26 mouse cellular contexts compared by ENCODE assay signal in genomic region chr16:11902007-11902406, GRCm38 (mm10).
"Had no signal": no experiment of that assay in that cellular context is flagged by ENCODE, and none has a peak within 500 bp of the region (broad histone marks: within the 10 kb centered on the region; RNA-seq: fewer than 3 reads in every experiment).

No protein-coding gene starts in this region.

- H3K4me1 ChIP-seq: heart, embryonic 15.5 days; hindbrain, embryonic 10.5 days; hindbrain, embryonic 12.5 days; intestine, embryonic 15.5 days; limb, embryonic 10.5 days; limb, embryonic 12.5 days; liver, embryonic 13.5 days; liver, embryonic 15.5 days had no signal

- H3K36me3 ChIP-seq: heart, embryonic 15.5 days; hindbrain, embryonic 10.5 days; hindbrain, embryonic 12.5 days; intestine, embryonic 15.5 days; limb, embryonic 10.5 days; limb, embryonic 12.5 days; liver, embryonic 15.5 days had no signal

- DNase-seq: gastrocnemius, postnatal 14 days; gastrocnemius, postnatal 36 days; heart, postnatal 4 days; kidney, adult 18-20 months; kidney, adult 8-10 months; kidney, postnatal 10 days; kidney, postnatal 25 days; kidney, postnatal 4 days; liver; liver, embryonic 13.5 days had no signal

- H3K4me2 ChIP-seq: heart, embryonic 13.5 days; heart, embryonic 15.5 days; hindbrain, embryonic 12.5 days; hindbrain, embryonic 14.5 days; intestine, embryonic 15.5 days; limb, embryonic 12.5 days; liver, embryonic 11.5 days; liver, embryonic 13.5 days; liver, embryonic 15.5 days had no signal

- ATAC-seq: forebrain, embryonic 16.5 days; hindbrain, embryonic 16.5 days; inflammation-experienced regulatory T-cells, adult 6 months; intestine, embryonic 15.5 days; intestine, postnatal 0 days had no signal

- H3K9me3 ChIP-seq: heart, embryonic 13.5 days; heart, embryonic 15.5 days; hindbrain, embryonic 10.5 days; hindbrain, embryonic 12.5 days; intestine, embryonic 15.5 days; limb, embryonic 10.5 days; limb, embryonic 12.5 days; liver, embryonic 13.5 days; liver, embryonic 15.5 days had no signal

- H3K9ac ChIP-seq: heart, embryonic 13.5 days; heart, embryonic 15.5 days; hindbrain, embryonic 12.5 days; hindbrain, embryonic 14.5 days; intestine, embryonic 15.5 days; limb, embryonic 12.5 days; liver, embryonic 13.5 days; liver, embryonic 15.5 days had no signal

- H3K4me3 ChIP-seq: heart, embryonic 13.5 days; heart, embryonic 15.5 days; hindbrain, embryonic 10.5 days; hindbrain, embryonic 12.5 days; intestine, embryonic 15.5 days; layer of hippocampus, adult 2 months; left cerebral cortex, adult 2 months; limb, embryonic 10.5 days; limb, embryonic 12.5 days; liver, embryonic 13.5 days; liver, embryonic 15.5 days had no signal

- H3K27me3 ChIP-seq: heart, embryonic 13.5 days; heart, embryonic 15.5 days; hindbrain, embryonic 12.5 days; intestine, embryonic 15.5 days; limb, embryonic 12.5 days; liver, embryonic 13.5 days; liver, embryonic 15.5 days had no signal

- H3K27ac ChIP-seq: heart, embryonic 13.5 days; heart, embryonic 15.5 days; hindbrain, embryonic 10.5 days; hindbrain, embryonic 12.5 days; hindbrain, embryonic 14.5 days; intestine, embryonic 15.5 days; layer of hippocampus, adult 2 months; left cerebral cortex, adult 2 months; limb, embryonic 10.5 days; limb, embryonic 12.5 days; liver, embryonic 13.5 days; liver, embryonic 15.5 days had no signal
